Mouse (Mus musculus): ENCODE measurements around the gene Kcnma1.

Kcnma1 gene

GRCm38 (mm10) chr14:23966471-23966870 is 47.8 kb downstream of the Kcnma1 start:
- DNase-seq (ENCODE audit: low read depth, low spot score): no peak

- DNase-seq (ENCODE audit: low read depth, low spot score): no peak
Observed at GRCm38 (mm10) chr14:23959061-23959460, 55.2 kb downstream of the Kcnma1 start.

GRCm38 (mm10) chr14:23957270-23957669 is 57.0 kb downstream of the Kcnma1 start:
- DNase-seq (ENCODE audit: low read depth, low spot score): no peak

GRCm38 (mm10) chr14:23943876-23944275 is 70.4 kb downstream of the Kcnma1 start:
- DNase-seq (ENCODE audit: low read depth, low spot score): no peak

GRCm38 (mm10) chr14:23943152-23943551 is 71.1 kb downstream of the Kcnma1 start:
- no peak for DNase-seq (ENCODE audit: low read depth, low spot score)

GRCm38 (mm10) chr14:23942103-23942502 is 72.2 kb downstream of the Kcnma1 start:
- no peak for DNase-seq (ENCODE audit: low read depth, low spot score)

GRCm38 (mm10) chr14:23935016-23935415 is 79.3 kb downstream of the Kcnma1 start:
- DNase-seq (ENCODE audit: low read depth, low spot score): no peak

GRCm38 (mm10) chr14:23931671-23932071 is 82.6 kb downstream of the Kcnma1 start:
- no peak for DNase-seq (ENCODE audit: low read depth, low spot score)

- DNase-seq (ENCODE audit: low read depth, low spot score): no peak
Observed at GRCm38 (mm10) chr14:23929168-23929567, 85.1 kb downstream of the Kcnma1 start.

GRCm38 (mm10) chr14:23923356-23923755 is 90.9 kb downstream of the Kcnma1 start:
- DNase-seq (ENCODE audit: low read depth, low spot score): no peak

GRCm38 (mm10) chr14:23922755-23923154 is 91.5 kb downstream of the Kcnma1 start:
- DNase-seq (ENCODE audit: low read depth, low spot score): no peak

- DNase-seq (ENCODE audit: low read depth, low spot score): no peak
Observed at GRCm38 (mm10) chr14:23911108-23911629, 103.1 kb downstream of the Kcnma1 start.

- no peak for DNase-seq (ENCODE audit: low read depth, low spot score)
Observed at GRCm38 (mm10) chr14:23908564-23908963, 105.7 kb downstream of the Kcnma1 start.

- no peak for DNase-seq (ENCODE audit: low read depth, low spot score)
Observed at GRCm38 (mm10) chr14:23902636-23903279, 111.5 kb downstream of the Kcnma1 start.

GRCm38 (mm10) chr14:23899462-23899861 is 114.8 kb downstream of the Kcnma1 start:
- DNase-seq (ENCODE audit: low read depth, low spot score): no peak

- no peak for DNase-seq (ENCODE audit: low read depth, low spot score)
Observed at GRCm38 (mm10) chr14:23897815-23898214, 116.5 kb downstream of the Kcnma1 start.

GRCm38 (mm10) chr14:23896036-23896435 is 118.3 kb downstream of the Kcnma1 start:
- no peak for DNase-seq (ENCODE audit: low read depth, low spot score)

- no peak for DNase-seq (ENCODE audit: low read depth, low spot score)
Observed at GRCm38 (mm10) chr14:23886112-23886511, 128.2 kb downstream of the Kcnma1 start.

- no peak for DNase-seq (ENCODE audit: low read depth, low spot score)
Observed at GRCm38 (mm10) chr14:23885539-23885938, 128.8 kb downstream of the Kcnma1 start.

- DNase-seq (ENCODE audit: low read depth, low spot score): no peak
Observed at GRCm38 (mm10) chr14:23885071-23885470, 129.2 kb downstream of the Kcnma1 start.

GRCm38 (mm10) chr14:23882001-23882400 is 132.3 kb downstream of the Kcnma1 start:
- DNase-seq (ENCODE audit: low read depth, low spot score): no peak

- no peak for DNase-seq (ENCODE audit: low read depth, low spot score)
Observed at GRCm38 (mm10) chr14:23879331-23879730, 135.0 kb downstream of the Kcnma1 start.

GRCm38 (mm10) chr14:23877561-23877960 is 136.7 kb downstream of the Kcnma1 start:
- no peak for DNase-seq (ENCODE audit: low read depth, low spot score)

GRCm38 (mm10) chr14:23874545-23874944 is 139.7 kb downstream of the Kcnma1 start:
- DNase-seq (ENCODE audit: low read depth, low spot score): no peak

Data from ES-CJ7 (cell line).